Mouse (Mus musculus) kidney, postnatal 0 days (tissue): ENCODE measurements around the gene Ctnna3. TPM values are rescaled to one million over a fixed set of nuclear protein-coding genes. Genes with fewer than 3 reads are reported as not detected.
A peak's percentile ranks its signal among the peaks of the same experiment; 100 is the strongest.

Experiments
- ATAC-seq: fragments of 200-750 bp; cut with Nextera tagmentation; replicated peaks from 2 replicates; pipeline ENCODE4 v1.8.0; 2017; ENCODE audit warnings: low read depth, moderate number of reproducible peaks, moderate TSS enrichment, moderate library complexity; ENCODE audit not compliant: low FRiP score
- DNase-seq: peaks from one replicate; pipeline ENCODE4 v3.0.0-alpha.2; 2016; ENCODE audit warnings: low spot score
- H3K27ac ChIP-seq: fragments of 300-500 bp; sonication (generic); 2 replicates; pipeline ENCODE4 v1.5.1; 2014; ENCODE audit warnings: mild to moderate bottlenecking
- H3K27me3 ChIP-seq: fragments of 300-500 bp; sonication (generic); 2 replicates; pipeline ENCODE4 v1.6.1; 2014; ENCODE audit warnings: low read length, mixed read lengths; ENCODE audit not compliant: insufficient read depth
- H3K36me3 ChIP-seq: fragments of 300-500 bp; sonication (generic); 2 replicates; pipeline ENCODE4 v1.6.1; 2014; ENCODE audit warnings: low read length, mixed read lengths; ENCODE audit not compliant: insufficient read depth
- H3K4me1 ChIP-seq: fragments of 300-500 bp; sonication (generic); replicated peaks from 2 replicates; pipeline ENCODE4 v1.6.1; 2014; ENCODE audit warnings: antibody characterized with exemption, low read length, mixed read lengths; ENCODE audit not compliant: insufficient read depth
- H3K4me2 ChIP-seq: fragments of 300-500 bp; sonication (generic); 2 replicates; pipeline ENCODE4 v1.6.1; 2014; ENCODE audit warnings: mild to moderate bottlenecking, low read length, moderate library complexity, mixed read lengths
- H3K4me3 ChIP-seq: fragments of 300-500 bp; sonication (generic); replicated peaks from 2 replicates; pipeline ENCODE4 v1.5.1; 2014; ENCODE audit warnings: low read depth, low read length
- H3K9ac ChIP-seq: fragments of 300-500 bp; sonication (generic); 2 replicates; pipeline ENCODE4 v1.6.1; 2014; ENCODE audit warnings: low read depth, low read length
- H3K9me3 ChIP-seq: fragments of 300-500 bp; sonication (generic); replicated peaks from 2 replicates; pipeline ENCODE4 v1.6.1; 2016; ENCODE audit warnings: low read length, inconsistent platforms, mixed read lengths
- CTCF ChIP-seq: IDR thresholded peaks from 2 replicates; pipeline ENCODE4 v1.5.1; 2016; ENCODE audit warnings: antibody characterized with exemption, low read depth, mild to moderate bottlenecking, moderate library complexity
- WGBS: fragments of 180-500 bp; shearing (Covaris S2); extraction: QIAGEN DNeasy Blood & Tissue Kit; methylation state at CpG from one replicate; pipeline ENCODE4 v1.1.7; 2014; 5-methylcytosine and 5-hydroxymethylcytosine counted together
- polyA plus RNA-seq: library from polyadenylated mRNA; unstranded; fragments of >200 nt; fragmentation: Nextera tagmentation; extraction: Ambion mirVana; gene quantifications from 2 replicates; pipeline ENCODE4 v1.2.1, GENCODE M21; 2015

Gene Ctnna3
- polyA plus RNA-seq, 1 experiment from 2014 or later = 0.32 TPM

- DNase-seq = no peak
Observed at GRCm38 (mm10) chr10:63908878-63909277, 479.0 kb downstream of the Ctnna3 start.

DNA sequence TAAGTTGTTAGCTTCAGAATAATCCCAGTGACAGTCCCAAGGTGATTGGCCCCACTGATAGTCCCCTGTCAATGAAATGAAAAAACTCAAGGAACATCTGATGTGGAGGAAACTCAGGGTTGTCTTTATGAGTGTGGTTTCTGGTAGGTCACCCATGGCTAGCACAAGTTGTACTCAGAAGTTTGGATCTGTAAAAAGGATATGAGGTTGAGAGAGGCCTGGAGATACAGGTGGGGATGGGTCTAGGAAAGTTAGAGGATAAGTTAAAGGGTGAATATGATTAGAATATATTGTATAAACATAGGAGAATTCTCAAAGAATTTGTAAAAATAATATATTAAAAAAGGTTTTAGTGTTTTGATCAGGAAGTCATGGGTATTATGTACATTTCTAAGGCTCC lies 497.4 kb downstream of the Ctnna3 start, which contains the start of gene Gm10118:
Gene Gm10118, minus strand, starts transcription at position 101 of the 400 bp plus-strand sequence.
- H3K4me3 ChIP-seq = no peak within 1 kb of the TSS
- DNase-seq (no peak), ATAC-seq (no peak)
- no peaks in the 10 kb centered on the region for H3K9me3 ChIP-seq
- H3K27ac ChIP-seq = no peak within 1 kb of the TSS
- no peaks in the 10 kb centered on the region for H3K4me1 ChIP-seq
- no peak for TF ChIP-seq CTCF
- H3K9ac ChIP-seq = no peak within 1 kb of the TSS
- no peaks in the 10 kb centered on the region for H3K36me3 ChIP-seq
- H3K27me3 ChIP-seq = no peaks in the 10 kb centered on the region
- H3K4me2 ChIP-seq = no peak within 1 kb of the TSS

More at GRCm38 (mm10) chr10:63908878-63909277, 479.0 kb downstream of the Ctnna3 start:
- Histone ChIP-seq H3K4me1 (no peaks in the 10 kb centered on the region), H3K27me3 (no peaks in the 10 kb centered on the region), H3K9ac (no peak overlapping the region), H3K36me3 (no peaks in the 10 kb centered on the region), H3K27ac (no peak overlapping the region), H3K9me3 (no peaks in the 10 kb centered on the region), H3K4me3 (no peak overlapping the region), H3K4me2 (no peak overlapping the region)
- no peak for TF ChIP-seq CTCF
- ATAC-seq = no peak

DNA sequence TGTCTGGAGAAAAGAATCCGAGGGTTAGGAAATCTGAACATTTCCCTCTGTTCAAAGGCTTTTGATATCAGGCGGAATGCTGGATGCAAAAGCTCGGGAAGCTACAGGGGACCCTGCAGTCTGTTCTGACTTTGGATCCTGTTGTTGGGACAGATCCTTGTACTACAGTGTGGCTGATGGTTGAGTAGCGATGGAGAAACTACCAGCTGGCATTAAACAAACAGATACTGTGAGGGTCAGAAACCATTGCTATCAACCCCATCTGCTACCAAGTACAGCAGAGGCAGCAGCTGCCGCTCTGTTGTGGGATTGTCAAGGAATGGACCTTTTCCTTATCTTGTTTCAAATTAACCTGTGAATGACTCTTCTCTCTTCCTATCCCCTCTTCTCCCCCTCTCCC lies 504.0 kb downstream of the Ctnna3 start:
- no peaks in the 10 kb centered on the region for H3K27me3 ChIP-seq
- no peak for ATAC-seq
- H3K27ac ChIP-seq = no peak overlapping the region
- no peak overlapping the region for H3K9ac ChIP-seq
- H3K4me2 ChIP-seq = no peak overlapping the region
- no peaks in the 10 kb centered on the region for H3K4me1 ChIP-seq
- H3K4me3 ChIP-seq = no peak overlapping the region
- 75% methylated on average over 5 of the region's 5 CpGs for WGBS
- DNase-seq = no peak
- no peaks in the 10 kb centered on the region for H3K9me3 ChIP-seq
- no peaks in the 10 kb centered on the region for H3K36me3 ChIP-seq
- no peak for TF ChIP-seq CTCF

DNA sequence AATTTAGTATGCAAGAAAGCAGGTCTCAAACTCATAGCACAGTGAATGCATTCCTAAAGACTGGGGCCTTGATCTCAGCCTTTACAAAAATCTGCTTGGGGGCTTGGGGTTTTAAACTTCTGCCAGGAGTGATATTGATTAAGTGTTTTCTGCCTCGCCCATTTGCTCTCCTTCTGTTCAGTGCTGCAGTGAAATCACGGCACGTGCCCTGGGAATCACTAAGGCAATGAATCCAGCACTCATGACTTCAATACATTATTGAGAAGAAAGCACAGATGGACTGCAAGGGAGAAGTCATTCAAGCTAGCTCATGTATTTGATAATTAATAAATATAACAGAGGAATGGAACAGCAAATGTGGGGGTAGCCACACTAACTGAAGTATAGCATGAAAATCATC lies 515.6 kb downstream of the Ctnna3 start:
- no peaks in the 10 kb centered on the region for H3K9me3 ChIP-seq
- H3K27ac ChIP-seq = no peak overlapping the region

DNA sequence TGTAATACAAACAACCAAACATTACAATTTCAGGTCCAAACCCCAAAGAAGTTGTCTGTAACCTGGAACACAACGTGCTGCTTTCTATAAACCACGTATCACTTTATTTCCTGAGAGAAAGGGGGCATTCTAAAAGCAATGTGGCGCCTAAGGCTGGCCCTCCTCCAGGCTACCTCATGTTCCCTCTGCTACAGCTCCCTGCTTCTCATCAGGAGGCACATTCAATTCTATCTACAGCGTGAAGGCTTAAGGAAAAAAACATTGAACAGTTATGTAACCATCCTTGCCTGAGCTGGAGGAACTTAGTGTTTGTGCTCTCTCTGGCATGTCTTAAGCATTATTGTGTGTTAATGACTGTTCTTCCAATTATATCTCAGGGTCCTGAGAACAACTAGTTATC lies 517.4 kb downstream of the Ctnna3 start:
- Histone ChIP-seq H3K4me2 (no peak overlapping the region), H3K4me3 (no peak overlapping the region), H3K36me3 (no peaks in the 10 kb centered on the region), H3K9ac (no peak overlapping the region), H3K27me3 (no peaks in the 10 kb centered on the region), H3K27ac (no peak overlapping the region), H3K4me1 (no peaks in the 10 kb centered on the region), H3K9me3 (no peaks in the 10 kb centered on the region)
- DNase-seq (no peak), ATAC-seq (no peak)
- no peak for TF ChIP-seq CTCF
- WGBS = 89% methylated on average over 4 of the region's 4 CpGs

More for the DNA sequence above, 515.6 kb downstream of the Ctnna3 start:
- Histone ChIP-seq H3K4me3 (no peak overlapping the region), H3K9ac (no peak overlapping the region), H3K36me3 (no peaks in the 10 kb centered on the region), H3K27me3 (no peaks in the 10 kb centered on the region), H3K4me2 (no peak overlapping the region), H3K4me1 (no peaks in the 10 kb centered on the region)
- TF ChIP-seq CTCF = no peak
- no peak for DNase-seq
- 76% methylated on average over 3 of the region's 3 CpGs for WGBS
- ATAC-seq = no peak

DNA sequence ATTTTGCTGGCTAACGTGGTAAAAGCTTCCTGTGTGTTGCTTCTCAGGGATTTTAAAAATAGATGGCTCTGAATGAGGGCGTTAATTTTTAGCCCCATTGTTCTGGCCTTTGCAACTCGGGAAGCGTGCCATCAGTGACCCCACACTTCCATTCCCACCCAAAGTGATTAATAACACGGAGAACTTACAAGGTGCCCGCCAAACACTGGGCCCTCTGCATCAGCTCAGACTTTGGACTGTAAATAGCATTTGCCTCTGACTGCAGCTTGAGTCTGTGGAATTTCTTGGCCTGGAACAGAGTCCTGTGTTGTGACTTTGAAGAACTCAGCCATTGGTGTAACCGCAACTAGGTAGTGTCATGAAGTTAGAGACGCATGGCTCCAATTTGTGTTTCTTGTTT lies 521.0 kb downstream of the Ctnna3 start:
- 47% methylated on average over 8 of the region's 8 CpGs for WGBS
- peak; percentile 59; the same call in 1 of the 2 replicates for ATAC-seq
- H3K4me2 ChIP-seq = no peak overlapping the region
- no peak overlapping the region for H3K27ac ChIP-seq
- DNase-seq = peak; percentile 35
- no peaks in the 10 kb centered on the region for H3K9me3 ChIP-seq
- no peak for TF ChIP-seq CTCF
- H3K9ac ChIP-seq = no peak overlapping the region
- H3K4me3 ChIP-seq = no peak overlapping the region
- no peaks in the 10 kb centered on the region for H3K36me3 ChIP-seq
- H3K4me1 ChIP-seq = no peaks in the 10 kb centered on the region
- no peaks in the 10 kb centered on the region for H3K27me3 ChIP-seq

GRCm38 (mm10) chr10:63951481-63951880 lies 521.6 kb downstream of the Ctnna3 start:
- no peak for DNase-seq
- H3K4me2 ChIP-seq = no peak overlapping the region
- 95% methylated on average over 1 of the region's 1 CpGs for WGBS
- no peak overlapping the region for H3K4me3 ChIP-seq
- no peaks in the 10 kb centered on the region for H3K9me3 ChIP-seq
- no peak for ATAC-seq
- no peaks in the 10 kb centered on the region for H3K27me3 ChIP-seq
- no peak for TF ChIP-seq CTCF
- H3K4me1 ChIP-seq = no peaks in the 10 kb centered on the region
- no peak overlapping the region for H3K9ac ChIP-seq
- no peaks in the 10 kb centered on the region for H3K36me3 ChIP-seq
- no peak overlapping the region for H3K27ac ChIP-seq
